Mouse (Mus musculus): ENCODE measurements at regions not wholly inside any gene's neighbourhood (a gene's known extent, or its start where the extent isn't known, plus 50 kb on each side); places are given as distances from the start of the nearest gene placed in this dataset.

- Histone ChIP-seq H3K27me3 (ENCODE audit: control insufficient read depth, insufficient read depth, low read depth, low read length) (no peaks in the 10 kb centered on the region), H3K4me3 (ENCODE audit: low read depth, low read length) (no peak overlapping the region), H3K27ac (ENCODE audit: low read length) (no peak overlapping the region), H3K9ac (ENCODE audit: low read depth, low read length) (no peak overlapping the region), H3K4me2 (ENCODE audit: low read length) (no peak overlapping the region), H3K4me1 (ENCODE audit: control insufficient read depth, insufficient read depth, low read length) (no peaks in the 10 kb centered on the region), H3K9me3 (replicated peaks; ENCODE audit: control insufficient read depth, low read length, poor library complexity, severe bottlenecking) (no peaks in the 10 kb centered on the region), H3K36me3 (ENCODE audit: control insufficient read depth, insufficient read depth, low read length) (no peaks in the 10 kb centered on the region)
- 67% methylated on average over 3 of the region's 3 CpGs for WGBS
- ATAC-seq = no peak
Observed at GRCm38 (mm10) chr2:148622216-148622615, 50.2 kb upstream of the Nxt1 start.

DNA sequence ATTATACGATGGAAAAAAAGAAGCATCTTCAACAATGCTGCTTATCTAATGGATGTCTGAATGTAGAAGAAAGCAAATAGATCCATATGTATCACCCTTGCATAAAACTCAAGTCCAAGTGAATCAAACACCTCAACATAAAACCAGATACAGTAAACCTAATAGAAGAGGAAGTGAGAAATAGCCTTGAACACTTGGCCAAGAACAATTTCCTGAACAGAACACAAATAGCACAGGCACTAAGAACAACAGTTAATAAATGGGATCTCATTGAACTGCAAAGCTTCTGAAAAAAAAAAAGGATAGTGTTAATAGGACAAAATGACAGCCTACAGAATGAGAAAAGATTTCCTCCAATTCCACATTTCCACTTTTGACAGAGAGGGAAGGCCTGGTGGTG lies 60.5 kb upstream of the Nxt1 start:
- H3K9ac ChIP-seq (ENCODE audit: low read depth, low read length) = no peak overlapping the region
- 87% methylated on average over 1 of the region's 1 CpGs for WGBS
- ATAC-seq = no peak
- no peaks in the 10 kb centered on the region for H3K36me3 ChIP-seq (ENCODE audit: control insufficient read depth, insufficient read depth, low read length)
- H3K4me3 ChIP-seq (ENCODE audit: low read depth, low read length) = no peak overlapping the region
- no peaks in the 10 kb centered on the region for H3K27me3 ChIP-seq (ENCODE audit: control insufficient read depth, insufficient read depth, low read depth, low read length)
- H3K4me2 ChIP-seq (ENCODE audit: low read length) = no peak overlapping the region
- no peaks in the 10 kb centered on the region for H3K9me3 ChIP-seq (replicated peaks; ENCODE audit: control insufficient read depth, low read length, poor library complexity, severe bottlenecking)
- no peaks in the 10 kb centered on the region for H3K4me1 ChIP-seq (ENCODE audit: control insufficient read depth, insufficient read depth, low read length)
- no peak overlapping the region for H3K27ac ChIP-seq (ENCODE audit: low read length)

DNA sequence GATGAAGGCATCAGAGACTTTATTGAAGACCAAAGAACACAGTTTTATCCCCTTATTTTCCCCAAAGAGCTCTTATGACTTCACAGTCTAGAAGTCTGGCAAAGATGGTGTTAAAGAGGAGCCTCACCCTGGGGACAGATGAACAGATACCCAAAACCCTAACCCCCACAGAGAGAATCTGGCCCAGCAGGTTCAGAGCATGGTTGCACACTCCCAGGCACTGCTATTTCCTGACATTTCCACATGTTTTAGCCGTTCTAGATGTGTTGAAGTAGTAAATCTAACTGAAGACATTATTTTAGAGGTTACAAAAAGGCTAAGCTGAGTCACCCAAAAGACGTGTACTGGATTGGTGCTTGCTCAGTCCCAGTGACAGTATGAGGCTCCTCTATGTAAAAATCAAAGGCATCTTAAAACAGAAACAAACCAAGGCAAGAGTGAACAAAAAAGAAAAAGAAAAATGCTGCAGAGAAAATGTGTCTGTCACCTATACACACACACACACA lies 66.9 kb upstream of the Nxt1 start:
- Histone ChIP-seq H3K27ac (ENCODE audit: low read length) (no peak overlapping the region), H3K9me3 (replicated peaks; ENCODE audit: control insufficient read depth, low read length, poor library complexity, severe bottlenecking) (no peaks in the 10 kb centered on the region)

DNA sequence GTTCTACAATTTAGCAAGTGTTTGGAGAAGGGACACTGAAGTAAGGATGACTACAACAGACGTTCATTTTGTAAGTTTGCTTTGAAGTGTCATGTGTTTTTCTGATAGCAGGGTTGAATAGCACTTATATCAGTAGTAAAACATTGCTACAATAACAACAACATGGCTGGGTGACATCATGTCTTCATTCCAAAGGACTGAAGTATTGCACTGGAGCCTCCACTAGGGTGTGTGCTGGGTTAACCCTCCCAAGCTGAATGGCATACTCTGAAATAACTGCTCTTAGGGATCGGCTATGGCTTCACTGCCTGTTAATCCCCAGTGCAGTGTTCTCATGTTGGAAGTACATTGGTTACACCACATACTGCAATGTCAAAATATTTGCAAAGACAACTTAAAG lies 68.5 kb upstream of the Nxt1 start:
- Histone ChIP-seq H3K36me3 (ENCODE audit: control insufficient read depth, insufficient read depth, low read length) (no peaks in the 10 kb centered on the region), H3K4me3 (ENCODE audit: low read depth, low read length) (no peak overlapping the region), H3K4me1 (ENCODE audit: control insufficient read depth, insufficient read depth, low read length) (no peaks in the 10 kb centered on the region), H3K9me3 (replicated peaks; ENCODE audit: control insufficient read depth, low read length, poor library complexity, severe bottlenecking) (no peaks in the 10 kb centered on the region), H3K27ac (ENCODE audit: low read length) (no peak overlapping the region), H3K4me2 (ENCODE audit: low read length) (no peak overlapping the region), H3K27me3 (ENCODE audit: control insufficient read depth, insufficient read depth, low read depth, low read length) (no peaks in the 10 kb centered on the region), H3K9ac (ENCODE audit: low read depth, low read length) (no peak overlapping the region)
- WGBS = 67% methylated on average over 2 of the region's 2 CpGs
- no peak for ATAC-seq

More for the DNA sequence above, 66.9 kb upstream of the Nxt1 start:
- Histone ChIP-seq H3K9ac (ENCODE audit: low read depth, low read length) (no peak overlapping the region), H3K4me3 (ENCODE audit: low read depth, low read length) (no peak overlapping the region), H3K36me3 (ENCODE audit: control insufficient read depth, insufficient read depth, low read length) (no peaks in the 10 kb centered on the region), H3K4me1 (ENCODE audit: control insufficient read depth, insufficient read depth, low read length) (no peaks in the 10 kb centered on the region), H3K4me2 (ENCODE audit: low read length) (no peak overlapping the region), H3K27me3 (ENCODE audit: control insufficient read depth, insufficient read depth, low read depth, low read length) (no peaks in the 10 kb centered on the region)
- ATAC-seq = no peak
- 65% methylated on average over 2 of the region's 2 CpGs for WGBS

DNA sequence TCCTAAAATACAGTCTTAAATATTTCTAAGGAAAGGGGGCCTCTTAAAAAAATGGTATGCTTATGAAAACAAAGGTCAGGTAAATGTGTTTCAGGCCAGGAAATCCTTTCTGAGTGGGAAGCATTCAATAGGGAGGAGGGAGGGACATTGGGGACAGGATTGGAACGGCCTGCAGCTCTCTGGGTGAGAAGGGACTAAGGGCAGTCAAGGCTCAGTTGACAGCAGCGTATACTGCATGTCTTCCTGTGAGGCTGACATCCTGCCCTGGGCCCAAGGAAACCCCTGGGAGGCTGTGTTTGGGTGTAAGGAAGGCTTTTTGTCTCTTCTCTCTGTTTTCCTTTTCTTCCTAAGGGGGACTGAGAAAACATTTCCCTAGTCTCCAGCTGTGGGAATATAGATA lies 69.1 kb upstream of the Nxt1 start:
- Histone ChIP-seq H3K27ac (ENCODE audit: low read length) (no peak overlapping the region), H3K9me3 (replicated peaks; ENCODE audit: control insufficient read depth, low read length, poor library complexity, severe bottlenecking) (no peaks in the 10 kb centered on the region), H3K4me3 (ENCODE audit: low read depth, low read length) (no peak overlapping the region), H3K36me3 (ENCODE audit: control insufficient read depth, insufficient read depth, low read length) (no peaks in the 10 kb centered on the region), H3K27me3 (ENCODE audit: control insufficient read depth, insufficient read depth, low read depth, low read length) (no peaks in the 10 kb centered on the region), H3K9ac (ENCODE audit: low read depth, low read length) (no peak overlapping the region), H3K4me2 (ENCODE audit: low read length) (no peak overlapping the region), H3K4me1 (ENCODE audit: control insufficient read depth, insufficient read depth, low read length) (no peaks in the 10 kb centered on the region)
- 72% methylated on average over 2 of the region's 2 CpGs for WGBS
- ATAC-seq = no peak

- Histone ChIP-seq H3K4me1 (ENCODE audit: control insufficient read depth, insufficient read depth, low read length) (no peaks in the 10 kb centered on the region), H3K9me3 (replicated peaks; ENCODE audit: control insufficient read depth, low read length, poor library complexity, severe bottlenecking) (no peaks in the 10 kb centered on the region), H3K4me3 (ENCODE audit: low read depth, low read length) (no peak overlapping the region), H3K27ac (ENCODE audit: low read length) (no peak overlapping the region), H3K4me2 (ENCODE audit: low read length) (no peak overlapping the region), H3K9ac (ENCODE audit: low read depth, low read length) (no peak overlapping the region), H3K36me3 (ENCODE audit: control insufficient read depth, insufficient read depth, low read length) (no peaks in the 10 kb centered on the region), H3K27me3 (ENCODE audit: control insufficient read depth, insufficient read depth, low read depth, low read length) (no peaks in the 10 kb centered on the region)
- ATAC-seq = no peak
Observed at GRCm38 (mm10) chr2:148599498-148599897, 72.9 kb upstream of the Nxt1 start.

- Histone ChIP-seq H3K27me3 (ENCODE audit: control insufficient read depth, insufficient read depth, low read depth, low read length) (no peaks in the 10 kb centered on the region), H3K9ac (ENCODE audit: low read depth, low read length) (no peak overlapping the region), H3K4me1 (ENCODE audit: control insufficient read depth, insufficient read depth, low read length) (no peaks in the 10 kb centered on the region), H3K4me2 (ENCODE audit: low read length) (no peak overlapping the region), H3K27ac (ENCODE audit: low read length) (no peak overlapping the region), H3K4me3 (ENCODE audit: low read depth, low read length) (no peak overlapping the region), H3K36me3 (ENCODE audit: control insufficient read depth, insufficient read depth, low read length) (no peaks in the 10 kb centered on the region), H3K9me3 (replicated peaks; ENCODE audit: control insufficient read depth, low read length, poor library complexity, severe bottlenecking) (no peaks in the 10 kb centered on the region)
- WGBS = 95% methylated on average over 2 of the region's 2 CpGs
- ATAC-seq = no peak
Observed at GRCm38 (mm10) chr2:148596966-148597365, 75.4 kb upstream of the Nxt1 start.

DNA sequence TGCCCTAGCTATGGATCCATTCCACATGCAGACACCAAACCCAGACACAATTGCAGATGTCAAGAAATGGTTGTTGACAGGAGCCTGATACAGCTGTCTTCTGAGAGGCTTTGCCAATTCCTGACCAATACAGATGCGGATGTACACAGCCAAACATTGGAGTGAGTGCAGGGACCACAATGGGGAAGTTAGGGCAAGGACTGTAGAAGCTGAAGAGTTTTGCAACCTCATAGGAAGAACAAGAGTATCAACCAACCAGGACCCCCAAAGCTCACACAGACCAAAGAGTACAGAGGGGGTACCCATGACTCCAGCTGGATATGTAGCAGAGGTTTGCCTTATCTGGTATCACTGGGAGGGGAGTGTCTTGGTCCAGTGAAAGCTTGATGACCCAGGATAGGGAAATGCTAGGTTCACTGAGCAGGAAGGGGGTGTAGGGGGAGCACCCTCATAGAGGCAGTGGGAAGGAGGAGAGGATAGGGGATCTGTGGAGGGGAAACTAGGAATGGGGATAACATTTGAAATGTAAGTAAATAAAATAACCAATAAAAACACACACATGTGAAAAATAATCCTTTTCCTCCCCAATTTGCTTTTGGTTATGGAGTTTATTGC lies 86.6 kb upstream of the Nxt1 start:
- no peaks in the 10 kb centered on the region for H3K27me3 ChIP-seq (ENCODE audit: control insufficient read depth, insufficient read depth, low read depth, low read length)
- H3K4me3 ChIP-seq (ENCODE audit: low read depth, low read length) = no peak overlapping the region
- WGBS = 93% methylated on average over 1 of the region's 1 CpGs
- H3K36me3 ChIP-seq (ENCODE audit: control insufficient read depth, insufficient read depth, low read length) = no peaks in the 10 kb centered on the region
- H3K4me1 ChIP-seq (ENCODE audit: control insufficient read depth, insufficient read depth, low read length) = no peaks in the 10 kb centered on the region
- no peak for ATAC-seq
- H3K9ac ChIP-seq (ENCODE audit: low read depth, low read length) = no peak overlapping the region
- H3K9me3 ChIP-seq (replicated peaks; ENCODE audit: control insufficient read depth, low read length, poor library complexity, severe bottlenecking) = no peaks in the 10 kb centered on the region
- no peak overlapping the region for H3K27ac ChIP-seq (ENCODE audit: low read length)
- no peak overlapping the region for H3K4me2 ChIP-seq (ENCODE audit: low read length)

DNA sequence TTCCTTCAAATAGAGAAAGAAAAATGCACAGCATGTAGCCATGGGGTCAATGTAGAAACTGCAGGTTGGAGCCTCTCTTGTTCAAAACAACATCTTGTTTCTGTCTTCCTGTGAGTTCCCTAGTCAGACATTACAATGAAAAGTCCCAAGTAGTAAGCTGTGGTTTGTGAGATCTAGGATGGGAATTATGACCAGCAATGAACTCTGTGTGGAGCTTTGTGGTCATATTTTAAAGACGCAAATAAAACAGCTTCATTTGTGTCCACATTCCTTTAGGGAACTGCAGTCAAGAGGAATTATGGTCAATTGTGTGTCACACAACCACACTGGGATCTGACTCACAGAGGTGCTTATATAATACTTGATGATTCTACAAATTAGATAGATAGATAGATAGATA lies 90.2 kb upstream of the Nxt1 start:
- H3K4me2 ChIP-seq (ENCODE audit: low read length) = no peak overlapping the region
- 86% methylated on average over 1 of the region's 1 CpGs for WGBS
- H3K27me3 ChIP-seq (ENCODE audit: control insufficient read depth, insufficient read depth, low read depth, low read length) = no peaks in the 10 kb centered on the region
- H3K9me3 ChIP-seq (replicated peaks; ENCODE audit: control insufficient read depth, low read length, poor library complexity, severe bottlenecking) = no peaks in the 10 kb centered on the region
- no peak overlapping the region for H3K9ac ChIP-seq (ENCODE audit: low read depth, low read length)
- H3K27ac ChIP-seq (ENCODE audit: low read length) = no peak overlapping the region
- no peaks in the 10 kb centered on the region for H3K4me1 ChIP-seq (ENCODE audit: control insufficient read depth, insufficient read depth, low read length)
- no peak overlapping the region for H3K4me3 ChIP-seq (ENCODE audit: low read depth, low read length)
- ATAC-seq = no peak
- no peaks in the 10 kb centered on the region for H3K36me3 ChIP-seq (ENCODE audit: control insufficient read depth, insufficient read depth, low read length)
